Mouse (Mus musculus) neutrophil, adult 5-6 weeks (primary cell): ENCODE measurements around the gene Rftn1. TPM values are rescaled to one million over a fixed set of nuclear protein-coding genes. Genes with fewer than 3 reads are reported as not detected.

ENCODE experiments used
- ATAC-seq: fragments of 151-379, 151-347 bp; 2 replicates; pipeline ENCODE4 v1.8.0; 2017; ENCODE audit warnings: mild to moderate bottlenecking, moderate TSS enrichment; ENCODE audit not compliant: insufficient number of reproducible peaks, poor library complexity, low FRiP score, severe bottlenecking; ENCODE audit errors: extremely low read depth
- total RNA-seq: library from RNA; stranded (forward); fragments of 200-1000 nt; gene quantifications from 2 replicates; pipeline ENCODE4 v1.2.3, GENCODE M21; 2017

Gene Rftn1
- total RNA-seq, 1 experiment from 2014 or later, result 63.0 TPM

- ATAC-seq, result no peak
Measured at GRCm38 (mm10) chr17:49979761-49980285, 210.7 kb downstream of the Rftn1 start.

- no peak for ATAC-seq
Measured at GRCm38 (mm10) chr17:49977424-49977790, 213.1 kb downstream of the Rftn1 start.

- no peak for ATAC-seq
Measured at GRCm38 (mm10) chr17:49976678-49977423, 213.6 kb downstream of the Rftn1 start.

GRCm38 (mm10) chr17:49975481-49975880, 215.0 kb downstream of the Rftn1 start:
- ATAC-seq, result no peak

- no peak for ATAC-seq
Measured at GRCm38 (mm10) chr17:49974996-49975395, 215.5 kb downstream of the Rftn1 start.

- no peak for ATAC-seq
Measured at GRCm38 (mm10) chr17:49972164-49972563, 218.3 kb downstream of the Rftn1 start.

- ATAC-seq, result no peak
Measured at GRCm38 (mm10) chr17:49971057-49971456, 219.4 kb downstream of the Rftn1 start.

GRCm38 (mm10) chr17:49968467-49969207, 221.8 kb downstream of the Rftn1 start:
- ATAC-seq, result peak; percentile 82

- ATAC-seq, result no peak
Measured at GRCm38 (mm10) chr17:49965846-49966762, 224.4 kb downstream of the Rftn1 start.

GRCm38 (mm10) chr17:49965035-49965434, 225.4 kb downstream of the Rftn1 start:
- no peak for ATAC-seq

GRCm38 (mm10) chr17:49964471-49964870, 226.0 kb downstream of the Rftn1 start:
- no peak for ATAC-seq

- no peak for ATAC-seq
Measured at GRCm38 (mm10) chr17:49959021-49959420, 231.5 kb downstream of the Rftn1 start.

GRCm38 (mm10) chr17:49951856-49952607, 238.4 kb downstream of the Rftn1 start:
- no peak for ATAC-seq

GRCm38 (mm10) chr17:49951491-49951855, 239.0 kb downstream of the Rftn1 start:
- ATAC-seq, result 0 out of 2 replicates have a peak, but pooled peaks have one; percentile 46

GRCm38 (mm10) chr17:49942674-49943073, 247.8 kb downstream of the Rftn1 start:
- ATAC-seq, result peak; percentile 11; the same call in 1 of the 2 replicates
